Mouse (Mus musculus): ENCODE results near the gene Proca1.

Proca1 gene

GRCm38 (mm10) chr11:78165761-78166109, 27.5 kb upstream of the Proca1 start:
- DNase-seq (ENCODE audit: low read depth, low spot score) = no peak

GRCm38 (mm10) chr11:78166161-78166560, 27.0 kb upstream of the Proca1 start:
- peak; percentile 45 for DNase-seq (ENCODE audit: low read depth, low spot score)

- peak; percentile 50 for DNase-seq (ENCODE audit: low read depth, low spot score)
Measured at GRCm38 (mm10) chr11:78166640-78167039, 26.6 kb upstream of the Proca1 start.

GRCm38 (mm10) chr11:78167257-78167959, 25.8 kb upstream of the Proca1 start:
- DNase-seq (ENCODE audit: low read depth, low spot score) = no peak

- peak; percentile 66 for DNase-seq (ENCODE audit: low read depth, low spot score)
Measured at GRCm38 (mm10) chr11:78168541-78169468, 24.4 kb upstream of the Proca1 start.

GRCm38 (mm10) chr11:78170306-78170705, 22.9 kb upstream of the Proca1 start:
- DNase-seq (ENCODE audit: low read depth, low spot score) = no peak

- DNase-seq (ENCODE audit: low read depth, low spot score) = peak; percentile 80
Measured at GRCm38 (mm10) chr11:78171328-78171727, 21.9 kb upstream of the Proca1 start.

GRCm38 (mm10) chr11:78172034-78172747, 21.0 kb upstream of the Proca1 start:
- peak; percentile 70 for DNase-seq (ENCODE audit: low read depth, low spot score)

GRCm38 (mm10) chr11:78172748-78173383, 20.3 kb upstream of the Proca1 start:
- no peak for DNase-seq (ENCODE audit: low read depth, low spot score)

- DNase-seq (ENCODE audit: low read depth, low spot score) = peak; percentile 70
Measured at GRCm38 (mm10) chr11:78174506-78174905, 18.7 kb upstream of the Proca1 start.

- DNase-seq (ENCODE audit: low read depth, low spot score) = no peak
Measured at GRCm38 (mm10) chr11:78175771-78176401, 17.3 kb upstream of the Proca1 start.

- DNase-seq (ENCODE audit: low read depth, low spot score) = peak; percentile 94
Measured at GRCm38 (mm10) chr11:78176402-78176862, 16.8 kb upstream of the Proca1 start, which contains the start of the genes Nek8 and Tlcd1. TSS of gene Nek8 (minus strand) at chr11:78176675. TSS of gene Tlcd1 (plus strand) at chr11:78176711.

- DNase-seq (ENCODE audit: low read depth, low spot score) = no peak
Measured at GRCm38 (mm10) chr11:78176905-78177331, 16.3 kb upstream of the Proca1 start.

GRCm38 (mm10) chr11:78177437-78177836, 15.8 kb upstream of the Proca1 start:
- peak; percentile 62 for DNase-seq (ENCODE audit: low read depth, low spot score)

- DNase-seq (ENCODE audit: low read depth, low spot score) = peak; percentile 96
Measured at GRCm38 (mm10) chr11:78177903-78178858, 15.0 kb upstream of the Proca1 start.

- DNase-seq (ENCODE audit: low read depth, low spot score) = peak; percentile 93
Measured at GRCm38 (mm10) chr11:78178859-78179437, 14.2 kb upstream of the Proca1 start.

GRCm38 (mm10) chr11:78179438-78179999, 13.7 kb upstream of the Proca1 start:
- DNase-seq (ENCODE audit: low read depth, low spot score) = no peak

GRCm38 (mm10) chr11:78180081-78180761, 13.0 kb upstream of the Proca1 start:
- DNase-seq (ENCODE audit: low read depth, low spot score) = no peak

Measured in R1 (cell line).